Mouse (Mus musculus) left cerebral cortex, adult 9 months (tissue): ENCODE measurements at regions not wholly inside any gene's neighbourhood (a gene's known extent, or its start where the extent isn't known, plus 50 kb on each side); places are given as distances from the start of the nearest gene placed in this dataset.

Source experiments
- DNase-seq, 2 experiments: peaks; one replicate each; pipeline ENCODE4 v3.0.0; 2022; ENCODE audit warnings: low spot score in 2 of 2

DNA sequence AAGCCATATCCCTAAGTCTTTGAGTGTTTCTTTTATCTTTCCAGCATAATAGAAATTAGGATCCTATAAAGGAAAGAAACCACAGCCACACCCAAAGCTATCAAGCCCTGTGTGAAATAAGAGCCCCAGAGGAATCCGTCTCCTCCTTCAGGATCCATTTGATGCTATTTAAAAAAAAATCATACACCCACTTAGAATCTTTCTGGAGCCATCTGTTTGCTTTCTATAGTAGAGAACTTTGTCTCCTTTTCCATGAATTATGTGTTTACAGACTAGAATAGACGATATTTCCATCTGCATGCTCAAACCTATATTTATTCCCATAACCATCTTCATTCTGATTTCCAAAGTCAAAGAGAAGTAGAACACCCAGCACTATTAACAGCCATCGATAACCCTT lies 917.2 kb upstream of the Man1a start:
- peak; percentile 3 to 37 for DNase-seq

- DNase-seq: no peak
These were observed 879.5 kb upstream of the Man1a start for GRCm38 (mm10) chr10:54955900-54956299.

- DNase-seq: no peak
These were observed 865.0 kb upstream of the Man1a start for GRCm38 (mm10) chr10:54941195-54942062.

DNA sequence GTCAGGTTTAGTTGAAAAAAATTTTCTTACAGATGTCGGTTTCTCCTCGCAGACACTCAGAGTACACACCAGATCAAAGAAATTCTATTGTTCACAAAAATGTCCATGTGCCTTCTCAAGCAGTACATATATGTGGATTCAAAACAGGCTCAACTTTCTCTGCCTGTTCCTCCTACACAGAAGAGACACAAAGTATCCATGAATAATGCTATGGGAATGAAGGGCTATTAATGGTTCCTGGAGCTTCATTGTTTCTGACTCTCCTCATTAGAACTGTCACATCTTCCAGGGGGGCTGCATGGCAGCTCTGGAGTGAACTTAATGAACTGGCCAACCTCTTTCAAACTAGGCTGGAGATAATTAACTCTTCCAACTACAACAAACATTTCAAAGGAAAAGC lies 863.1 kb upstream of the Man1a start:
- no peak for DNase-seq
